Mouse (Mus musculus): ENCODE measurements at regions not wholly inside any gene's neighbourhood (a gene's known extent, or its start where the extent isn't known, plus 50 kb on each side); places are given as distances from the start of the nearest gene placed in this dataset.

DNA sequence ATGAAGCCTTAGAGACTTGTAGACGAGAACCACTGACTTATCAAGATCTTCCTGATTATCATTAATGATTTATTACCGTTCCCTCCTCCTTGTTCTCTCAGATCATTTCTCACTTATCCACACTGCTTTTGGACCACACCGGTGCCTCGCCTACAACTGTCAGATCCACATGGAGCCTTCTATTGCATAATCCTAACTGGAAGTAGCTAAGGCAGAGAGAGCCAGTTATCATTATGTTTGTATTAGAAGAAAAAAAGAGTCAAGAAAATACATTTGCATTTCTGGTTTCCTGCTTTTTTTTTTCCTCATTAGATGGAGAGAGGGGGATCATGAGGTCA, 147.1 kb upstream of the Usp25 start:
- no peak for TF ChIP-seq CTCF (conservative IDR thresholded peaks at IDR 0.05; ENCODE audit: low read length)
- no peak for TF ChIP-seq NANOG (IDR thresholded peaks at IDR 0.05; ENCODE audit: borderline replicate concordance, low read length)
- no peak for TF ChIP-seq POU5F1 (IDR thresholded peaks at IDR 0.05; ENCODE audit: borderline replicate concordance, low read length)

Measured in E14TG2a.4 (cell line).